Mouse (Mus musculus) liver, adult 2 months (tissue): ENCODE measurements around the gene Rpl10a. TPM values are rescaled to one million over a fixed set of nuclear protein-coding genes. Genes with fewer than 3 reads are reported as not detected.
A peak's percentile ranks its signal among the peaks of the same experiment; 100 is the strongest.
"Not testable (repeated sequence)": the region's sequence is repeated elsewhere in the genome, so short reads cannot be mapped to it uniquely, and the experiment has no call there.

Experiments
- DNase-seq: peaks from one replicate; pipeline ENCODE4 v3.0.0-alpha.2; 2011; ENCODE audit warnings: low read depth, low spot score; ENCODE audit errors: extremely low read depth
- H3K27ac ChIP-seq: fragments of 200-500 bp; replicated peaks from 2 replicates; pipeline ENCODE4 v1.5.1; 2012; ENCODE audit warnings: low read depth, mild to moderate bottlenecking, control low read depth, inconsistent platforms, low read length; ENCODE audit not compliant: insufficient read depth
- H3K27me3 ChIP-seq: fragments of 200-500 bp; 2 replicates; pipeline ENCODE4 v1.6.1; 2012; ENCODE audit warnings: mild to moderate bottlenecking, moderate library complexity, low read length, inconsistent platforms; ENCODE audit not compliant: control insufficient read depth, insufficient read depth
- H3K36me3 ChIP-seq: fragments of 200-500 bp; 2 replicates; pipeline ENCODE4 v1.6.1; 2012; ENCODE audit warnings: low read length, inconsistent platforms; ENCODE audit not compliant: control insufficient read depth, insufficient read depth
- H3K4me1 ChIP-seq: fragments of 200-500 bp; 2 replicates; pipeline ENCODE4 v1.6.1; 2011; ENCODE audit warnings: low read length; ENCODE audit not compliant: control insufficient read depth, insufficient read depth
- H3K4me3 ChIP-seq: fragments of 200-500 bp; 2 replicates; pipeline ENCODE4 v1.5.1; 2011; ENCODE audit warnings: low read depth, mild to moderate bottlenecking, control low read depth, low read length, moderate library complexity; ENCODE audit not compliant: insufficient read depth
- H3K79me2 ChIP-seq: fragments of 200-500 bp; 2 replicates; pipeline ENCODE4 v1.6.1; 2012; ENCODE audit warnings: inconsistent platforms, mild to moderate bottlenecking, low read length, moderate library complexity; ENCODE audit not compliant: control insufficient read depth, insufficient read depth
- H3K9ac ChIP-seq: fragments of 200-500 bp; 2 replicates; pipeline ENCODE4 v1.6.1; 2012; ENCODE audit warnings: low read depth, mild to moderate bottlenecking, control low read depth, inconsistent platforms, low read length
- CTCF ChIP-seq: fragments of 200-500 bp; IDR thresholded peaks from 2 replicates; pipeline ENCODE4 v1.5.1; 2011; ENCODE audit warnings: low read depth, low read length, control low read depth
- POLR2A ChIP-seq: fragments of 200-500 bp; IDR thresholded peaks from 2 replicates; pipeline ENCODE4 v1.6.1; 2011; ENCODE audit warnings: low read length, control low read depth; ENCODE audit not compliant: insufficient read depth; ENCODE audit errors: extremely low read depth
- WGBS: fragments of 180-500 bp; shearing (Covaris S2); methylation state at CpG from one replicate; pipeline ENCODE4 v1.1.7; 2018; 5-methylcytosine and 5-hydroxymethylcytosine counted together
- polyA plus RNA-seq: library from polyadenylated mRNA; depleted of rRNA; stranded (reverse); fragments of >200 nt; gene quantifications from 2 replicates; pipeline ENCODE4 v1.2.3, GENCODE M21; 2012
- total RNA-seq: library from RNA; depleted of rRNA; stranded (reverse); fragments of >200 nt; gene quantifications from 2 replicates; pipeline ENCODE4 v1.2.3, GENCODE M21; 2014

Gene Rpl10a
- total and polyA plus RNA-seq, 2 experiments = 497 to 1,137 TPM

- H3K4me1 ChIP-seq = peaks cover 13% of the 10 kb centered on the region
- DNase-seq = peak; percentile 57
- peaks cover 34% of the 10 kb centered on the region for H3K79me2 ChIP-seq
- H3K9ac ChIP-seq = peak within 1 kb of the TSS; percentile 97
- peak within 1 kb of the TSS; percentile 96 for H3K27ac ChIP-seq
- no peaks in the 10 kb centered on the region for H3K27me3 ChIP-seq
- peak within 1 kb of the TSS; percentile 96 for H3K4me3 ChIP-seq
- TF ChIP-seq POLR2A (peak; percentile 55; the same call in 1 of the 2 replicates), CTCF (no peak)
- H3K36me3 ChIP-seq = no peaks in the 10 kb centered on the region
- 1% methylated on average over 57 of the region's 73 CpGs for WGBS
Observed at GRCm38 (mm10) chr17:28350466-28351352, 22.4 kb downstream of the Rpl10a start, which contains the start of gene Tead3. Gene Tead3 (minus strand): TSS chr17:28350817.

- peak overlapping the region; percentile 96 for H3K4me3 ChIP-seq
- H3K36me3 ChIP-seq = no peaks in the 10 kb centered on the region
- H3K9ac ChIP-seq = peak overlapping the region; percentile 79
- no peaks in the 10 kb centered on the region for H3K27me3 ChIP-seq
- H3K4me1 ChIP-seq = peaks cover 13% of the 10 kb centered on the region
- H3K79me2 ChIP-seq = peaks cover 28% of the 10 kb centered on the region
- TF ChIP-seq CTCF (no peak), POLR2A (no peak)
- DNase-seq = no peak
- H3K27ac ChIP-seq = no peak overlapping the region
- 6% methylated on average over 29 of the region's 29 CpGs for WGBS
Observed at GRCm38 (mm10) chr17:28351353-28351890, 23.2 kb downstream of the Rpl10a start.

GRCm38 (mm10) chr17:28352018-28352417 lies 23.7 kb downstream of the Rpl10a start:
- no peaks in the 10 kb centered on the region for H3K36me3 ChIP-seq
- DNase-seq = no peak
- WGBS = 46% methylated on average over 11 of the region's 11 CpGs
- TF ChIP-seq CTCF (no peak), POLR2A (no peak)
- H3K27ac ChIP-seq = no peak overlapping the region
- peaks cover 13% of the 10 kb centered on the region for H3K4me1 ChIP-seq
- H3K79me2 ChIP-seq = peaks cover 26% of the 10 kb centered on the region
- no peak overlapping the region for H3K4me3 ChIP-seq
- H3K9ac ChIP-seq = no peak overlapping the region
- H3K27me3 ChIP-seq = no peaks in the 10 kb centered on the region

- Histone ChIP-seq H3K9ac (no peak overlapping the region), H3K36me3 (no peaks in the 10 kb centered on the region), H3K27ac (no peak overlapping the region), H3K4me1 (no peaks in the 10 kb centered on the region), H3K79me2 (no peaks in the 10 kb centered on the region), H3K4me3 (no peak overlapping the region), H3K27me3 (peaks cover 3% of the 10 kb centered on the region; the same call in 1 of the 2 replicates)
- no peak for TF ChIP-seq CTCF
- DNase-seq = no peak
- WGBS = 89% methylated on average over 12 of the region's 12 CpGs
Observed at GRCm38 (mm10) chr17:28355871-28356270, 27.6 kb downstream of the Rpl10a start.

GRCm38 (mm10) chr17:28358576-28359261 lies 30.4 kb downstream of the Rpl10a start:
- not testable (repeated sequence) for H3K27ac ChIP-seq, H3K4me1 ChIP-seq, H3K9ac ChIP-seq, H3K4me3 ChIP-seq, H3K79me2 ChIP-seq, DNase-seq, H3K36me3 ChIP-seq
- H3K27me3 ChIP-seq = peaks cover 17% of the 10 kb centered on the region; the same call in 1 of the 2 replicates
- 40% methylated on average over 24 of the region's 24 CpGs for WGBS
